Mouse (Mus musculus) limb, embryonic 15.5 days (tissue): ENCODE measurements at regions not wholly inside any gene's neighbourhood (a gene's known extent, or its start where the extent isn't known, plus 50 kb on each side); places are given as distances from the start of the nearest gene placed in this dataset.

Experiments
- ATAC-seq: fragments of 200-750 bp; cut with Nextera tagmentation; 2 replicates; pipeline ENCODE4 v1.8.0; 2017; ENCODE audit warnings: low read depth, moderate TSS enrichment; ENCODE audit not compliant: insufficient number of reproducible peaks, low FRiP score, low TSS enrichment
- H3K27ac ChIP-seq: fragments of 300-500 bp; sonication (generic); 2 replicates; pipeline ENCODE4 v1.5.1; 2015; ENCODE audit warnings: moderate library complexity, mild to moderate bottlenecking, inconsistent platforms
- H3K27me3 ChIP-seq: fragments of 300-500 bp; sonication (generic); 2 replicates; pipeline ENCODE4 v1.6.1; 2015; ENCODE audit warnings: inconsistent platforms
- H3K36me3 ChIP-seq: fragments of 300-500 bp; sonication (generic); 2 replicates; pipeline ENCODE4 v1.6.1; 2015; ENCODE audit warnings: inconsistent platforms
- H3K4me1 ChIP-seq: fragments of 300-500 bp; sonication (generic); 2 replicates; pipeline ENCODE4 v1.6.1; 2015; ENCODE audit warnings: inconsistent platforms
- H3K4me2 ChIP-seq: fragments of 300-500 bp; sonication (generic); 2 replicates; pipeline ENCODE4 v1.6.1; 2015; ENCODE audit warnings: mild to moderate bottlenecking, inconsistent platforms
- H3K4me3 ChIP-seq: fragments of 300-500 bp; sonication (generic); 2 replicates; pipeline ENCODE4 v1.5.1; 2015; ENCODE audit warnings: mild to moderate bottlenecking, inconsistent platforms
- H3K9ac ChIP-seq: fragments of 300-500 bp; sonication (generic); 2 replicates; pipeline ENCODE4 v1.6.1; 2015; ENCODE audit warnings: inconsistent platforms
- H3K9me3 ChIP-seq: fragments of 300-500 bp; sonication (generic); 2 replicates; pipeline ENCODE4 v1.6.1; 2016; ENCODE audit warnings: inconsistent platforms
- WGBS: fragments of 180-500 bp; shearing (Covaris S2); methylation state at CpG from one replicate; pipeline ENCODE4 v1.1.7; 2015; 5-methylcytosine and 5-hydroxymethylcytosine counted together

DNA sequence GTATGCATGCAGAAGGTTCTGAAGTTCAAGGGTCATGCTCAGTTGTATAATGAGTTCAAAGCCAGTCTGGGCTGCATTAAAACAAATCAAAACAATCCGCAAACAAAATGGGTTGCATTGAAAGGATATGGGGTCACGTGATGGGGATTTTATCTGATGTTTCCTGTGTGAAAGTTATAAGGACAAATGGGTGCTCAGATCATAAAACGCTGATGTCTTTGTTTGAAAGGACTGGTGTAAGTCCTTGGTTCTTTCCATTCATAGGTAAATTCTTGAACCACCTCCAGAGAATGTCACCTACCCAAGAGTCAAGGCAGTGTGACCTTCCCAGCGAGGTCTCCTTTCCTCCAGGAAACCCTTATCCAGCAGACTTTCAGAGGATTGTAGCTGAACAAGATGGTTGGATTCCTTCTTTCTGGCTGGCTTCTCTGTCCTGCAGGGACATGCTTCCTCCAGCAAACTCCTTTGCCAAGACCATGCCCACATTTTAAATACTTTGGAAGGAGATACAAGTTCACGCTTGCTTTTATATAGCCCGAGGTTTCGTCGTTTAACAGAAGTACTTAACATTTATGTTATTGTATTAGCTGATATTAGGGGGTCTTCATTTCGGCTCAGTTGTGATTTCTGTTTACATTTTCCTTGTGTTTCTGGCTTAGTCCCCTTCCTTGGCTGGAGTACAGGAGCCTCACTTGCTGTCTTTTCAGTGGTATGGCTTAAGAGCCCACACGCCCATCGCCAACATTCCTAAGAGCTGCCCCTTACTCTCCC is 74.6 kb upstream of the Cops8 start:
- Histone ChIP-seq H3K4me2 (no peak overlapping the region), H3K4me3 (no peak overlapping the region), H3K27ac (peak overlapping the region; percentile 35; the same call in 1 of the 2 replicates), H3K9me3 (no peaks in the 10 kb centered on the region), H3K9ac (no peak overlapping the region), H3K4me1 (peaks cover 16% of the 10 kb centered on the region; the same call in 1 of the 2 replicates), H3K27me3 (no peaks in the 10 kb centered on the region), H3K36me3 (no peaks in the 10 kb centered on the region)
- ATAC-seq: no peak
- 56% methylated on average over 11 of the region's 11 CpGs for WGBS

DNA sequence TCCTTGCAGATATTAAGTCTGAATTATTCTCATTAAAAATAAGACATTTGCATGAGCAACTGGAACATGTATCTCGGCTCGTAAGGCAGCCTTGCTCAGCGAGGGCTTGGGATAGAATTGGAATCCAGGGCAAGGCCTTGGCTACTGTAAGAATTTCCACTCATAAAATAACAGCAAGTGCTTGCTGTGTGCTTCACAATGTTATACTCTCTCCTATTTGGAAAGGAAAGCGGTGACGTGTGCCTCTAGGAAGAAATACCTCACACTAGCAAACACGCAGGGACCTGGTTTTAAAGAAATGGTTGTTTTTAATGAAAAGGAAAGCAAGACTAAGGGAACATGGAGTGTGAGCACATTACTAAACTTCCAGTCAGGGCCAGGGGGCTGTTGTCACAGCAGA is 69.3 kb upstream of the Cops8 start:
- Histone ChIP-seq H3K9ac (no peak overlapping the region), H3K27me3 (no peaks in the 10 kb centered on the region), H3K4me1 (peaks cover 4% of the 10 kb centered on the region; the same call in 1 of the 2 replicates), H3K36me3 (no peaks in the 10 kb centered on the region), H3K9me3 (no peaks in the 10 kb centered on the region), H3K27ac (peak overlapping the region; percentile 74), H3K4me2 (no peak overlapping the region), H3K4me3 (no peak overlapping the region)
- peak; percentile 69; the same call in 1 of the 2 replicates for ATAC-seq
- WGBS: 50% methylated on average over 6 of the region's 6 CpGs

DNA sequence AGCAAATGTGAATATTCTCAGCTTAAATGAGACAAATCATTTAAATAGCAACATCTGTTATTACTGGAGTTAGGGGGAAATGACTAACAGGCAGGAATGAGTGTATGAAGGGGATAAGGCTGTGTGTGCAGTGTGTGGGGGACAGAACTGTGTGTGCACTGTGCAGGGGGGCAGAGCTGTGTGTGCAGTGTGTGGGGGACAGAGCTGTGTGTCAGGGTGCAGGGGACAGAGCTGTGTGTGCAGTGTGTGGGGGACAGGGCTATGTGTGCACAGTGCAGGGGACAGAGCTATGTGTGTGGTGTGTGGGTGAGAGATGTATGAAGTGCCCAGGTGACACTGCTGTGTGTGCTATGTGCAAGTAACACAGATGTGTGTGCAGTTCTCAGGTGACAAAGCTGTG is 66.7 kb upstream of the Cops8 start:
- Histone ChIP-seq H3K4me3 (no peak overlapping the region), H3K27ac (no peak overlapping the region), H3K9ac (no peak overlapping the region), H3K27me3 (no peaks in the 10 kb centered on the region), H3K9me3 (no peaks in the 10 kb centered on the region), H3K4me1 (0 out of 2 replicates have a peak, but pooled peaks cover 7% of the 10 kb centered on the region), H3K36me3 (no peaks in the 10 kb centered on the region), H3K4me2 (no peak overlapping the region)
- ATAC-seq: no peak

DNA sequence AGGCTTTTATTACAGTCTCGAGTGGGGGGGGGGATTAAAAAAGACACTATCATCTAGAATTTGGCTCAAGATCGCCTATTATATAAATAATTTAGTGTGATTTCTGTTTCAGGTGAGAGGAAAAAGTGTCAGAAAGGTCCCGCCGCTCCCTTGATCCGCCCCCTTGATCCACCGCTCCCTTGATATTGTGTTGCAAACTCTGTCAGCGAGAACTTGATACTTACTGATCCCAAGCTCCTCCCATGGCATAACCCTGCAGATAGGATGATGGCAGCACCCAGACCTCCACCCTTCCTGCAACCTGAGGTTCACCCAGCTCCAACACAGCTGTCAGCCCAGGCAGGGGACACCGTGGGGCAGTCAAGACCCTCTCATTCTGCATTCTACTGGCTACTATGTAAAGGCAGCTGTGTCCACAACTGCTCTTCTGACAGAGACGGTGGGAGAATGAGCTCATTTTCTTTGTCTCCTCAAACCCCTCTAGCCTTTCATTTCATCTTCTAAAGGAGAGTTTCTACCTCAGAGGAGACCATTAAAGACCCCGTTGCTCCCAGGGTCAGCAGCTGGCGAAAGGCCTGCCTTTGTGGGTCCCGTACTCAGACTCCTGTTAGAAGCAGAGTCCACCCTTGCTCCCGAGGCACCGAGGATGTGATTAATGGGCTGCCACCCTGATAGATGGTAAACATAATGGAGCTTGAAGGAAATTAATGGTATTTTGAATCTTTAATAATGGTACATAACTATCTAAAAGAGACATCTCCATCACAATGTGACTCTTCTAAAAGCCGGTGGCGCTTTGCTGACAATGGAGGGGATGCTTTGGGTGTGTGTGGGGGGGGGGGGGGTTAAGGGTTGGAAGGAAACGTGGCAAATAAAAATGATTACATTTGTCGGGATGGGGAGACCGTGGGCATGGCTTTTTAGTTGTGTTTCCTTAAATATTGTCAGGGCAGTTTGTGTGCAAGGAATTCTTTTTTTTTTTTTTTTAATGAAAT is 58.7 kb upstream of the Cops8 start:
- Histone ChIP-seq H3K4me3 (no peak overlapping the region), H3K4me2 (no peak overlapping the region), H3K4me1 (0 out of 2 replicates have a peak, but pooled peaks cover 3% of the 10 kb centered on the region), H3K36me3 (no peaks in the 10 kb centered on the region), H3K27me3 (no peaks in the 10 kb centered on the region), H3K9ac (no peak overlapping the region), H3K9me3 (0 out of 2 replicates have a peak, but pooled peaks cover 8% of the 10 kb centered on the region), H3K27ac (no peak overlapping the region)
- 46% methylated on average over 19 of the region's 19 CpGs for WGBS
- ATAC-seq: no peak

DNA sequence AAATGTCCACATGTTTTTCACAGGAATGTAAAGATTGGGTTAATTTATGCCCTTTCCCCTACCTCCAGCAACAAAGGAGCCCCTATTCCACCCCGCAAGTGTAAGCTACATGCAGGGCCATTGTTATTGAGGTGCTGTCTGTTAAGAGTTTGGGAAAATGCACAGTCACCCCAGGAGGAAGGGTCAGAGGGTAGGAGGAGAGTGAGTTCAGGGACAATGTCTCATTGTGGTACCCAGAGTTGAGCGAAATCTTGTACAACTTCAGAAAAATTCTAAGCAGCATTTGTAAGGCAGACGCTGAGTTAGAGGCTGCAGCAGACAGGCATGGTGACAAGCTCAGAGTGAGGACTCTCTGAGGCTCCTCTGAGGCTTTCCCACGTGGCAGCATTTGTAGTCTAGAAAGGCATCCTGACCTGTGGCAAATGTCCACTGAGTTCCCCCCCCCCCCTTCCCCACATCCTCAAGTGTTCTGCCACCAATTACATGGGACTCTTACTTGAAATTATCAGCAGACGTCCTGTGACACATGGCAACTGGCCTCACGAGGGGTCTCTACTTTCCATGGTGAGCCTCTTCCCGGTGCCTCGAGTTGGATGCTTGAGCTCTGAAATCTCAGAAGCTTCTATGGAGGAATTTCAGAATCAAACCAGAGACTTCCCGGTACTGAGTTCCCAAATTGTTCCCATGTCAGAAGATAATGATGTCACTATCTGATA is 57.8 kb upstream of the Cops8 start:
- Histone ChIP-seq H3K4me2 (no peak overlapping the region), H3K4me3 (no peak overlapping the region), H3K9me3 (0 out of 2 replicates have a peak, but pooled peaks cover 8% of the 10 kb centered on the region), H3K36me3 (no peaks in the 10 kb centered on the region), H3K27ac (no peak overlapping the region), H3K9ac (no peak overlapping the region), H3K27me3 (no peaks in the 10 kb centered on the region), H3K4me1 (0 out of 2 replicates have a peak, but pooled peaks cover 3% of the 10 kb centered on the region)
- ATAC-seq: no peak
- 58% methylated on average over 9 of the region's 9 CpGs for WGBS

DNA sequence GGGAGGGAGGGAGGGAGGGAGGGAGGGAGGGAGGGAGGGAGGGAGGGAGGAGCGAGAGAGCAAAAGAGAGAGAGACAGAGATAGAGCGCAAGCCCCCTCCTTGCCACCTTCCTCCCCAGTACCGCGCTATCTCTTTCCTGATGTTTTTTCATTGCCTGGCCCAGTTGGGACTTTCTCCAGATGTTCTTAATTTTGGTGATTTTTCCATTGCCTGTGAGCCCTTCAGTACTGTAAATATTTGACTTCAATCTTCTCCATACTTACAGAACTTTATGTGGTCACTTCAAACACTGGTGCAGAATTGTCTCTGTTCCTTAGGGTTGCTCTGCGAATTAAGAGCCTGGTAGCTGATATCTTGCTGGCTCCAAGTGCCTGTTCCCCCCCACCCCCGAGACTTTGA is 50.1 kb upstream of the Cops8 start:
- peak overlapping the region; percentile 47 for H3K27ac ChIP-seq
- no peaks in the 10 kb centered on the region for H3K27me3 ChIP-seq
- no peaks in the 10 kb centered on the region for H3K9me3 ChIP-seq
- H3K36me3 ChIP-seq: no peaks in the 10 kb centered on the region
- H3K4me3 ChIP-seq: no peak overlapping the region
- H3K4me1 ChIP-seq: peaks cover 19% of the 10 kb centered on the region
- ATAC-seq: no peak; the same call in 1 of the 2 replicates
- H3K9ac ChIP-seq: no peak overlapping the region
- no peak overlapping the region for H3K4me2 ChIP-seq
- WGBS: 45% methylated on average over 5 of the region's 6 CpGs
